Mouse (Mus musculus): ENCODE results near the gene 2510002D24Rik.
"Not testable (repeated sequence)": the region's sequence is repeated elsewhere in the genome, so short reads cannot be mapped to it uniquely, and the experiment has no call there.

Gene 2510002D24Rik

DNA sequence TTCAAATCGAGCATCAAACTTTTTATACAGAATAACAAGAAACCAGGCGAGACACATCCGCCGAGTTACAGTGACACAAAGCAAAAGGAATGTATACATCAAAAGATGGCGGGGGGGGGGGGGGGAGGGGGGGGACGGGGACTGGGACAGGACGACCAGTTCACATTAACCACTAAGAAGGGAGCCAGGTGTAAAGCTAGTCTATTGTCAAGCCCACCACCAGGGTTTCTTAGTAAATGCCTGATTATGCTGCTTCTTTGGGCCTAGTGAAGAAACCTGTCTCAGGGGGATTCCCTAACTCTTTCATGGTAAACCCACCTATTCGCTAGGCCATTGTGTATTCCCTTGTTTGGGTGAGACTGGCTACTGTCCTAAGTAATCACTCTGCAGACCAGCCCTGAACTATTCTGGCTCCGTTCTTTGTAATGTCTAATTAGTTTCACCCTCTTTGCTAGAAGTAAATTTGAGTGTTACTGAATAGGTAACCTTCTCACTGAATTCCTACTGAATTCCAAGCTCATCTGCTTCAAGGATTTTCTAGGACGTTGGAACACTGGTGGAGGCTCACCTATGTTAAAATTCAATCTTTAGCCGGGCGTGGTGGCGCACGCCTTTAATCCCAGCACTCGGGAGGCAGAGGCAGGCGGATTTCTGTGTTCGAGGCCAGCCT is 13.3 kb downstream of the 2510002D24Rik start:
- not testable (repeated sequence) for DNase-seq (ENCODE audit: low spot score)

DNA sequence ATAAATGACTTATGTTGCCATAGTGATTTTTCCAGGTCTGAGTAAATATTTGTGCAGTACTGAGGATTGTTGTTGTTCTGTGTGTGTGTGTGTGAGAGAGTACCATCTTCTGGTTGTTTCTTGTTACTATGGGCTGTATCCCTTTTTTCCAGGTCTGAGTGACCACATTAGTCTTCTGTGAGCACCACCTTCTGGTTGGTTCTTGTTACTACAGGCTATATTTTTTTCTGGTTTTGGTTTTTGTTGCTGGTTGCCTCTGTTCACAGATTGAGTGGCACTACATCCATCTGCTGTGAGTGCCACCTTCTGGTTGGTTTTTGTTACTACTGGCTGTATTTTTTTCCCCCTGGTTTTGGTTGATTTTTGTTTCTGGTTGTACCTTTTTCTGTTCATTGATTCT is 22.2 kb downstream of the 2510002D24Rik start:
- peak; percentile 62 for DNase-seq (ENCODE audit: low spot score)

DNA sequence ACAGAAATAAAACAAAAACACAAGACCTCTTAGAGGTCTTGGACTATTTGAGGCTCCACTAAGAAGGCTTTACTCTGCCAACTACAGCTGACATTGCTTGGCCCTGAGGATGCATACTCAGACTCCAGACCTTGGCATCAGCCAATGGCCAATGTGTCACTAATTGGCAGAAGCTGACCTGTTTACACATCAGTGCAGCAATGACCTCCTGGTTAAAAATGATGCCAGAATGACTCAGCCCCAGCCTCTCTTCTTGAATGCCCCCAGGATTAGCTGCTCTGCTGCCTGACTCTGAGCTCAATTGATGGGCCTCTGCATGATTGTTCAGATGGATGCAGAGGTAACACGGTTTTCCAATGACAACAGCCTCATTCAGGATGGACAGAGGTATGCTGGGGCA is 23.8 kb downstream of the 2510002D24Rik start:
- no peak for DNase-seq (ENCODE audit: low spot score)

DNA sequence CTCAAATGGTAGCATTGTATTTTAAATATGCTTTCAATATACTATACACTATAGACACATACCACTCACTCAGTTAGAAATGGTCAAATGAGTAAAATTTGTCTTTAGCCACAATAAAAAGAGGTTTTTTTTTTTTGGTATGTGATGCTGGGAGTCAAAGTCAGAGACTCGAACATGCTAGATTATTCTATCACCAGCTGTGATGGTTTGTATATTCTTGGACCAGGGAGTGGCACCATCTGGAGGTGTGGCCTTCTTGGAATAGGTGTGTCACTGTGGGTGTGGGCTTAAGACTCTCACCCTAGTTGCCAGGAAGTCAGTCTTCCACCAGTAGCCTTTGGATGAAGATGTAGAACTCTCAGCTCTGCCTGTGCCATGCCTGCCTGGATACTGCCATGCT is 34.1 kb downstream of the 2510002D24Rik start:
- not testable (repeated sequence) for DNase-seq (ENCODE audit: low spot score)

DNA sequence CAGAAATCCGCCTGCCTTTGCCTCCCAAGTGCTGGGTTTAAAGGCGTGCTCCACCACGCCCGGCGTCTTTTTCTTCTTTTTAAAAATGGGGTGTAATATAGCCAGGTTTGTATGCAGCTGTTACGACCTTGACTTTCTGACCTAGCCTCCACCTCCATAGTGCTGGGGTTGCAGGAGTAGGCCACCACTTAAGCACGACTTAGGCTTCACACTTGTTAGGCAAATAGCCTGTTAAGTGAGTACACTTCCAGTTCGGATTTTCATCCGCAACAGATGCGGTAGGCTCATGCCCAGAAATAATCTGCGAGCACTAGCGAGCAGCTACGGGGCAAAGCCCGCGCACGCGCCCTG is 39.7 kb downstream of the 2510002D24Rik start:
- no peak for DNase-seq (ENCODE audit: low spot score)

DNA sequence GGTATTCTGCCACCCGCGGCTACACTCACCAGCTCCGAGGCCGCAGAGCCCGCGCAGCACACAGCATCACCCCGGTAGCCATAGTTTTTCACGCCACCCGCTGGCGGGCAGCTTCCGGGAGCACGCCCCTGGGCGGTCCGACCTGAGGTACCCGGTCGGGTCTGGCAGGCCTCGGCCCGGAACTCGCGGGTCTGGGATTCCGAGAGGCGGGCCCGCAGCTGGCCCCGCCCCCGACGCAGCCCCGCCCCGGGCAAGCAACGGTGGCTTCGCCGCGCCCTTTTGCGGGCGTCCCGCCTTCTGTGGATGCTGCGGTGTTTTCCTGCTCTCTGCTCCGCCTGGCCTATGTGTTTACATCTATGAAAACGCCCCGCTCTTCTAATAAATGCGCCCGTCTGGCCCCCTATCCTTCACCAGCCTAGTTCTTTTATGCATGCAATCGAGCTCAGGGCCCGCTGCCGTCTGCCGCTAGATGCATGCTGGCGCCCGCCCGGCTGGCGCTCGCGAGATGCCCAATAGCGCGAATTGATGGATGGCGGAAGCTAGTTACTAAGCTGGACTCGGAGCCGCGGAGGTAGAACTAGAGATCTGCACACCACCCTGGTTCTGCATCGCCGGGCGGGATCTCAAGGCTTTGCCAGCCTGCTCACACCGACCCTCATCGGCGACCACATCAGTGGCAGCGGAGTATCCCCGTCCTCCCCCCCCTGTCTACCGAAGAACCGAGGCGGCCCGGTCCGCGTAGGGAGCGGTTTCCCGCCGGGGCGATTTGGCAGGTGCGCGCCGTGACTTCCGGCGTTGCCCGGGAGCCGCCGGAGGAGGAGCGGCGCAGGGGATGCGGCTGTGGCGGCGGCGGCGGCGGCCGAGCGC is 40.3 kb downstream of the 2510002D24Rik start, which contains the start of the genes Mrpl40 and Hira:
Gene Mrpl40 (minus strand): TSS at position 421 of the 867 bp plus-strand sequence.
Gene Hira (plus strand): TSS at position 596 of the 867 bp plus-strand sequence.
- peak; percentile 90 for DNase-seq (ENCODE audit: low spot score)

DNA sequence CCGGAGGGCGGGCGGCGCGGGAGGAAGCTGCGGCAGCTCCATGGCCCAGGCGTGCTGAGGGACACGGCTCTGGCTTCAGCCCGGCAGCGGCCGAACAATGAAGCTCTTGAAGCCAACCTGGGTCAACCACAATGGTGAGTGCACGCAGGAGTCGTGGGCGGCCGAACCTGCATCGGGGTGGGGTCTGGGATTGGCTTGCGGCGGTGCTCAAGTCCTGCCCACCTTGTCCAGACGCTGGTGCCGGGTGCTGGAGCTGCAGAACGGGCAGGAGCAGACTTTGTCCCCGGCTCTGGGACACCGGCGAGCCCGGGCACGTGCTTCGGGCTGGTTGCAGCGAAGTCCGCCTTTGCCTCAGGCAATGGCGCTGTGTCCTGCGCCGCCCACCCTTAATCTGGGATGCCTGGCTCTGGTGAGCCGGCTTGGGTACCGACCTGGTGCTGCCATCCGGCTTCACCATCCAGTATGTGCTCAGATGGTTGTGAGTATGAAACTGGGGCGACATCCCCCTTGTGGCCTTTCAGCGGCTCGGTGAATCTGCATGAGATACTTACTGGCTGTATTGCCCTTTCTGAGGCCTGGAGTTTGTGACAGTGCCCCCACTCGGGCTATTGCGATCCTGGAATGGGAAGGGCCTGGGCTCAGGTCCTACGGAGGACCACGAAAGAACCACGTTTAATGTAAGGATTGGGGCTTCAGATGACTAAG is 41.2 kb downstream of the 2510002D24Rik start:
- no peak for DNase-seq (ENCODE audit: low spot score)

DNA sequence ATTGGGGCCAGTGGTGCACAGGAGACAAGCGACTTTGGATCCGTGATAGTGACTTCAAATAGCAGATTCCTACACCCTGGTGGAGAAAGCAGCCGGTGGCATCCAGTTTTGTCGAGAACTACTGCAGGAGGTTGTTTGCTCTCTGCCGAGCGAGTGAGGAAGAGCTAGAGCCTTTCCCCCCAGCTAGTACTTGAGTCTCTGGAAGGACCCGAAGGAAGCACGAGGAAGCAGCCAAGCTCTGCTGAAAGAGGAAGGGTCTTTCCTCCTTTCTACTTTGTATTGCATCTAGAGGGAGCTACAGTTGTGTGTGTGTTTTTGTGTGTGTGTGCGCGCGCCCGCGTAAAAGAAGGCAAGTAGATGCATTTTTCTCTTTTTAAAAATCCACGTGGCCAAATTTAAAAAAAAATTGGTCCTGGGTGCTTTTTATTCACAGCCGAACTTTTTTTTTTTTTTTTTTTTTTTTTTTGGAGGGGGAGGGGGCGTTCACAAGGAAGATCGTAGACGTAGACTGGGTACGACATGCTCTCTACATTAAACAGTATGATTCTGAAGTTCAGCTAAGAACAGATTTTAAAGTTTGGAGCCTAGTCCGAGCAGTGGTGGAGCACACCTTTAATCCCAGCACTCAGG is 41.8 kb downstream of the 2510002D24Rik start:
- DNase-seq (ENCODE audit: low spot score): no peak

DNA sequence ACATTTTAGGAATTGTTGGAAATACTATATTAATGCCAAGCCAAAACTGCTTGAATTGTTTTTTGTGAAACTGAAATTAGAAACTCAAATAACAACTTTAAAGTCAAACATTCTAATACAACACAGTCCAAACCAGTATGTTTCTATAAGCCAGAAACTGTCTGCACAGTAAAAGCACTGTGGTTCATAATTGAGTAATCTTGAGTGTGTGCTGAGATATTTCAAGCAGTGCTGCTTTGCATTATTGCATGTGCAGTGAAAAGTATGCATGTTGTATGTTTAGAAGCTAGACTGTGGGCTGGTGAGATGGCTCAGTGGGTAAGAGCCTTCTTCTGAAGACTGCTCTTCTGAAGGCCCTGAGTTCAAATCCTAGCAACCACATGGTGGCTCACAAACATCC is 47.7 kb downstream of the 2510002D24Rik start:
- DNase-seq (ENCODE audit: low spot score): no peak

Data from left cerebral cortex, adult 11 months (tissue).